Mouse (Mus musculus) E14TG2a.4 (cell line): ENCODE measurements around the gene Metrnl.

Experiments used
- CTCF ChIP-seq: conservative IDR thresholded peaks from 2 replicates; pipeline ENCODE4 v1.5.1; 2014; ENCODE audit warnings: low read length
- NANOG ChIP-seq: IDR thresholded peaks from 2 replicates; pipeline ENCODE4 v1.6.1; 2014; ENCODE audit warnings: borderline replicate concordance, low read length, mixed read lengths
- POU5F1 ChIP-seq: IDR thresholded peaks from 2 replicates; pipeline ENCODE4 v1.6.1; 2014; ENCODE audit warnings: low read length, borderline replicate concordance

- TF ChIP-seq CTCF (peak; percentile 85), POU5F1 (no peak), NANOG (no peak)
Measured at GRCm38 (mm10) chr11:121680750-121681149, 20.6 kb upstream of the Metrnl start.
